Mouse (Mus musculus) kidney, postnatal 36 days (tissue): ENCODE data around the gene Klrb1f.
"Not testable (repeated sequence)": the region's sequence is repeated elsewhere in the genome, so short reads cannot be mapped to it uniquely, and the experiment has no call there.

Experiments used
- DNase-seq, 2 experiments: peaks; one replicate each; pipeline ENCODE4 v3.0.0; 2021 to 2022; ENCODE audit warnings: mixed read lengths in 2 of 2

Klrb1f gene

DNA sequence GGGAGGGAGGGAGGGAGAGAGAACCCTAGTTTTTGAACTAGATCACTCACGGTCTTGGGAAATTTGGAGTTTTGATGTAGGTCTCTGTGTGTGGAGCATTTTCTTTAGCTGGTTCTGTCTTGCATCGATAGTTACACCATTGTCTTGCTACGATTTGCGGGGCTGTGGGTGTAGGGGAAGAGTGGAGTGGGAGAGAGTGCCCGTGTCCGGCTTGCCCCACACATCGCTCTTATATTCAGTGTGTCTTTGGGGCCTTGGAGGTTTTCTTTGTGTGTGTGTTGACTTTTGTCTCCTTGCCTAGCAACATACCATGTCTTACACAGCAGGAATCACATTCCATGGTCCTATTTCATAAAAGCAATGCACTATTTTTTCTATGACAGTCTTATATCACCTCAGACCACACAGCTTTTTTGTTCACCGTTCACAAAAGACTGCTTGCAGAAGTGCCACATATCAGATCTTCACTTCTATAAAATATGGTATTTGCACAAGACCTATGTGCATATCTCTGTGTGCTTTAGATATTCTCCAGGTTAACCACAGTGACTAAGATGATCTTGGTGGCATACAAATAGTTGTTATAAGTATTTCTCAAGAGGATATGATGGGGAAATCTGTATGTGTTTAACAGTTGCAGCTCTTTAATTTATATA is 4.0 kb downstream of the Klrb1f start:
- DNase-seq, result no peak

DNA sequence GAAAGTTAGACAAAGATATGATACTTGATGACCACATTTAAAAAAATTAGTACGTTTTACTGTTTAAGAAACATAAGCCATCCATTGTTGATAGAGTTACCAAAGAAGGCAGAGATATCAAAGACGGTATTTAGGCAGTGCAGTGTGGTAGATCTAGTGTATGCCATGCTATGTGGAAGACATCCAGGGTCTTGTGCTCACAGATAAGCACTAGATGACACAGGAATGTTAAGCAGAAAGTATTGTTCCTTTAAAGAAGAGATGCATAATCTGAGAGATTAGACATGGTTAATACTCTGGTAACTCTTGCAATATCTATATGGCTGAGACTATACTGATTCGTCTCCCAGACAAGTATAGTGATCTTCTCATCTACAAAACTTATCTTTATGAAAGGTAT is 5.4 kb downstream of the Klrb1f start:
- DNase-seq, result no peak

DNA sequence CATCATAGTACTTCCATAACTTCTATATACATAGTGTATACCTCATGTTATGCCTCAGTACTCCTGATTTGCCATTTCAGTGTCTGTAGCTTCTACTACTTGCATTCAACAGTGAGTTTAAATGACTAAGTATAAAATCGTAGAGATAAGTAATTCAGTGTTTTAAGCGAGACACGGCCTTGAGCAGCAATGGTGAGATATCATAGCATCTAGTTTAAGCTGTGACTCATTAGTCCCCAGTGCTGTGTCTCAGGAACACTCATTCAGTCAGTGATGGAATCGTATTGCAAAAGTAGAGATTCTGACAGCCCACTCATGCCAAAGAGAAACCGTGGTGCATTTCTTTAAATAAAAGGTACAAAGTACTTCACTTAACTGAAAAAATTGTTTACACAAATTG is 6.0 kb downstream of the Klrb1f start:
- DNase-seq, result no peak

DNA sequence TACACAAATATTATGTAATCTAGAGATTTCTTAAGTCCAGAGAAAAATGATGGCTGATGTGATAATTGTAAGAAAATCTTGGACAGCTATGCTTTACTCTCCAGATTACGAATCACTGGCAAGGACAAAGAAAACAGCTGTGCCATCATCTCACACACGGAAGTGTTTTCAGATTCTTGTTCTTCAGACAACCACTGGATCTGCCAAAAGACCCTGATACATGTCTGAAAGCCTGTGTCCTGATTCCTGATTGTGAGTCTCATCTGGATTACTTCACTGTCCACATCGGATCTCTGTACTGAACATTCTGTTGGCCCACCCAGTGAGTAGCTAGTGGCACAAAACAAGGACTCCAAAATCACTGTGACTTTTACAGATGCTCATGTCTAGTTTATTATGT is 10.5 kb downstream of the Klrb1f start:
- no peak for DNase-seq

DNA sequence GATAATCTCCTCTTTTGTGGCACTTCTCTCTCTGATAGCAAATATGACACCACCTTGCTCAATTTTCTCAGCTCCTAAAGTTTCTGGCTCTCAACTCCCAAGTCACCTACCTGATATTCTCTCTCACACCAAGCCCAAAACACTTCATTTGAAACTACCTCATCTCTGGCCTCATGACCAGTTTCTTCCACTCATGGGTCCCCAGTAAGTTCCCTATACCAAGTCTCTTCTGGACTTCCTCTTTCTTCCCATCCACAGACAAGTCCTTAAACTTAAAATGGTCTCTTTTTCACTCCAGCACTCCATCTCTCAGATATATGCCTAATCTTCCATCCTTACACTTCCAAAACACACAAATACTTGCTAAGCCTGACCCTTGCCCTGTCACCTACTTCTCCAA is 12.3 kb downstream of the Klrb1f start:
- DNase-seq, result no peak

DNA sequence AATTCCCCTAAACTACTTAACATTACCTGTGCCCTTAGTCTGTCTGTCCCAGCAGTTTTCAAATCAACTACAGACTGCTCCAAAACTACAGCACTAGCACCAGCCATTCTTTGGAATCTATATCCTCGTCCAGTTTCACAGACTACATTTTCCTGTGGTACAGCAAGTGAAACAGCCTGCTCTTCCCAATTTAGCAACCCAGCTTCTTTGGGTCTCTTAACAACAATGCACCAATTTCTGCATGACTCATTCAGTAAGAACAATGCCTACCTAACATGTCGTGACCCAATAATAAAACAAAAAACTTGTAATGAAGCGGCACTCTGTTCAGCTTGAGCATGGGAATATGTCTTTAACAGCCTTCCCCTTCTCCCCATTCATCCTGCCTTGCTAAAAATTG is 19.7 kb downstream of the Klrb1f start:
- DNase-seq, result no peak

DNA sequence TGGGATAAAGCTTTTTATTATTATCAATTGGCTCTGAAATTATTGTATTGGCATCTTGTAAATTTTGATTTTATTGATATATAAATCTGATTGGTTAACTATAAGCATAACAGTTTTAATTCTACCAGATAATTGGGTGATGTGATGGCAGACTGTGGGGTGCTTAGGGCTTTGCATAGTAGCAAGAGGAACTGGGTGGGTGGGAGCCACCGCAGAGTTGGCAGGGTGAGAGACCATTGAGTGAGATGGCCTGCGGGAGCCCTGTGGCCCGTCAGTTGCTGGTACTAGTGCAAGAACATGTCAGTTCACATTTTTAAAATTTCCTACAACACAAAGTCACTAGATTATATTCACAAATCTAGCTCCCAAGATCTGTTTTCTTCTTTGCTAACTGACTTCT is 20.2 kb downstream of the Klrb1f start:
- DNase-seq, result no peak

DNA sequence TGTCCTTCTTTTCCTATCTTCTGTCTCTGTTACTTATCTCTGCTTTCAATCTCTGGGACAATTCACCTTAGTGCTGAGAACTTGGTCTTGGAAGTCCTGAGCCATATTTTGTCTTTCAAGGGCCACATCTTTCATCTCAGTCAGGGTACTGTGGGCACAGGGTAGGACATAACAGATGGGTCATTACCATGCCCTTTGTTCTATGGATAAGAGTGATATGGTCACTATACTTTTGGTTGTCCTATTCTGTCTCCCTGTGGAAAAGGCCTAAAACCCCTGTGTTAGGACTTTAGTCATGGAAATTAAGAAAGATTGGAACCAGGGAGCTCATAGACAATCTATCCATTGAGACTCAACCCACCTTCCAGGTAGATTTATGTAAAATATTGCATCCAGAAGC is 20.8 kb downstream of the Klrb1f start:
- no peak for DNase-seq

DNA sequence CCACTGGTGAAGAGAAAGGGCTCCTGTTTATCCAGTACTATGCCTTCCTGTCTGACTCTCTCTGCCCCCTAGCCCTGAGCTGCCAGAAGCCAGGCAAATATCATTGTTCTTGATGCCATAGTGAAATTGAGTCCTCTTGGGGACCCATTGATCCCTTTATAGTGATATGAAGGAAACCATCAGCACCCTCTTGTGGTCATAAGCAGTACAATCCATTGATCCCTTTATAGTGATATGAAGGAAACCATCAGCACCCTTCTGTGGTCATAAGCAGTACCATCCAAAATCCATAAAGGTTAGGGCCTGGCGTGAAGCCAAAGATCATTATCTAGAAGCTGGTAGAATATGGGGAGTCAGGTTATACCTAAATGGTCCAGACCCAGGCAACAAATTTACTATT is 21.3 kb downstream of the Klrb1f start:
- DNase-seq, result peak; percentile 58 to 59

DNA sequence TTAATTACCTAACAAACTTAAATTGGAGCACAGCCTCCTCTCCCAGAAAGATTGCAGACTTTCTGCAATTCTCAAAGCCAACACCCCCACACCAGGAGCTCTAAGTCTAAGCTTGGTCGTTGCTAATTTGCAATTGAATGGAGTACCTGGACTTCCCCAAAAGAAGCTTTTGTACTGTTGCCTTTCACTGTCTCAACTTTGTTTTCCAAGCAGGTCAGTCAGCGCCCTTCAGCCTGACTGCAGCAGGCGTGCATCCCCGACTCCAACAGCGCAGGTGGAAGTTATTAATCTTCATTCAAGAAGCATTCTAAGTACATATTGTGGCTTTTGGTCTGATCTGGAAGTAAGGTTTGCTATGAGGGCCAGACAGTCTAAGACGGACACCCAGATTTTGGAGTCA is 39.4 kb downstream of the Klrb1f start:
- DNase-seq, result no peak

DNA sequence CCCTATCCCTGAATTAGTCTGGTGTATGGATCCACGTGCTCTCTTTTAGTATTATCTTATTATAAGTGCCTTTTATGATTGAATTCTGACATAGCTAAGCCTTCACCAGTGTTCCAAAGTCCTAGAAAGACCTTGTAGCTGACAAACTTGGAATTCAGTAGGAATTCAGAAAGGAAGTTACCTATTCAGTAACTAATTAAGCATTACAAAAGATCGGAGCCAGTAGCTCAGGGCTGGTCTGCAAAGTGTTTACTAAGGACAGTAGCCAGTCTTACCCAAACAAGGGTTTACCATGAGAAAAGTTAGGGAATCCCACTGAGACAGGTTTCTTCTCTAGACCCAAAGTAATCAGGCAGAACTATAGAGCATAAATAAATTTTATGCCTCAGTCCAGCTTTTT is 40.3 kb downstream of the Klrb1f start:
- DNase-seq, result not testable (repeated sequence)

DNA sequence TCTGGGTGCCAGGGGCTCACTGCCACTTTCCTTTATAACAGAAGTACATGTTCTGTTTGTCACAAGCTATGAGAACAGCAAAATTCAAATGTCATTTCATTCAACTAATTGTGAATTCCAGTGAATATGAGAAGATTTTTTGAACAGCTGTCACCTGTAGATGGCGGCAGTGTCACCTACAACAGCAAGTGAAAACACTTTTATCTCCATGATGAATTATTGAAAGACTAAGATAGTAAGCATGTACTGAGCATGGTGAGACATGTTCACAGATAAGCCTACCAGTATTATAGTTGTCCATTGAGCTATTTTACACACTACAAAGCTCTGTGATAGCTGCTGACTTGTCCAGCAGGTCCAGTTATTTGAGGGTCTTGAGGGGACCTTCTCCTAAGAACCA is 42.5 kb downstream of the Klrb1f start:
- peak; percentile 51 to 80 for DNase-seq

DNA sequence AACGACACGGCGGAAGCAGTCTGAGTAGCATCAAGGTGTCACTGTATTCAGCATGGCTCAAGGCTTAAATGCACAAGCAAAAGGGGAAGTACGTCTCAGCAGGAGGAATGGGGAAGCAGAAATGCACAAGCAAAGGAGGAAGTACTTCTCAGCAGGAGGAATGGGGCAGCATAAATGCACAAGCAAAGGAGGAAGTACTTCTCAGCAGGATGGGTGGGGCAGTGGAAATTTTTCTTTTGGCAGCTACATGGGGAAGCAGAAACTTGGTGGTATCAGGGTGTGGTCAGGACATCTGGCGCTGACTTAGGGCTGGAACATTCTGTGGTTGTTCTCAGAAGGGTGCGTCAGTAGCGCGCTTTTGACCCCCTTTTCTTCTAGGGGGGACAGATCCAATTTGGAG is 42.9 kb downstream of the Klrb1f start:
- not testable (repeated sequence) for DNase-seq

DNA sequence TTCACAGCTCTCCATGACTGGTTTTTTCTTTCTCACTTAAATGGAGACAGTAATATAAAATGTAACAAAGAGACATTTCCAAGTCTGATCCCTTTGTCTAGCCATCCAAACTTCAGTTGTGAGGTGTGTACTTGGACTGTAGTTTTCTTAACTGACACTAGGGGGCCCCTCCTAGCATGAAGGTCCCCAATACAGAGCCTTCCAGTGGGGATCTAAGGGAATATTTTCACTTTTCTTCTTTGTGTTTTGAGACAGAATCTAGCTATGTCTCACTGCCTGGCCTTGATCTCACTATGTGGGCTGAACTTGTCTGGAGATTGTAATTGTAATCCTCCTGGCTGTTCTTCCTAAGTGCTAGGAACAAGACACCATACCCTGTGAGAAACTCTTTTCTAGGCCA is 49.5 kb downstream of the Klrb1f start:
- DNase-seq, result peak; percentile 43 to 71

DNA sequence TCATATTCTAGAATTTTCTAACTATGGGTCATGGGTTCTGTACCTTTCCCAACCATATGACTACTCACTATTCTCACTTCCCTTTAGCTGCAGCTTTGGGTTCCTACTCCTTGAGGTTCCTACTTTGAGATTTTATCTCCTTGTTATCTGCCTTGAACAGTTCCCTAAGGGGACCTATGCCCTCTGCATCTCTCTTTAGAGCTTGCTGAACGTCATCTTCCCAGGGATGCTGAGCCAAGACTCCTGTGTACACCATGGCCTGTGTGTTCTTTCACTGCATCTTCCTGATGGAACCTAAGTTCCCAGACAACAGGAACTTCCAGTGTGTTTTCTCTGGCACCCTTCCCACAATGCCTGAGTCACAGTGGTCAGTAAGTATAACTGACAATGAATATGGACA is 52.2 kb downstream of the Klrb1f start:
- peak; percentile 63 to 76 for DNase-seq

DNA sequence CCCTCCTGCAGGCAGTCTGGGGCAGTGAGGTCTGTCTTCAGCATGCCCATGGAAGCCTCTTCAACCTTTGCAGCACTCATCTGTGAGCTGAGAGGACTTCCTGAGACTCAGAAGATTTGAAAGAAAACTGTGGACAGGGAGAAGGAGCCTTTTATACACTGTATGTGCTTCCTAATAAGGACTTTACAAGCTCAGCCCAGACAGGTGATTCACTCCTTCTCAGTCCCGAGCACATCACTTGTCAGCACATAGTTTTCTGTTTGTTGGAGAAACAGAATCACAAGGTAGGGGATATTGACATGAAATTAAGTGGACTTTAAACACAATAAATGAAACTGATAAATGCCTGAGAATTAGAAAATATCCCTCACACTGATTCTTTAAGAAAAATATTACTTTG is 55.1 kb downstream of the Klrb1f start, which contains the start of gene Clec2e:
Gene Clec2e, minus strand, starts transcription at position 120 of the 400 bp plus-strand sequence.
- not testable (repeated sequence) for DNase-seq

DNA sequence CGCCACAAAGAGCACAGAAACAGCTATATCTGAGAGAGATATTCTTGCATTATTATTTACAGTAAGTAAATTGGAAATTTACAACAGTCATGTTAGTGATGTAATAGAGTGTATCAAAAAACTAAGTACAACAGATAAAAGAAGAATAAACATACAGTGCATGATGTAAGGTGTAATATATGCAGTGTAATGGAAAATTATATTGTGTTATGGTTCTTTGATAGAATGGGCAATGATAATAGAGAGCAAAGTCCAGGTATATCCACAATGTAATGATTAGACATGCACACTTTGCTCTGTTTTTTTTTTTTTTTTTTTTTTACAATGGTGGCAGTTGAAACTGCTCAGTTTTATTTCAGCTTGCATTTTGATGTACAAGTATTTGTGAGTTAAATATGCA is 55.9 kb downstream of the Klrb1f start:
- DNase-seq, result no peak

DNA sequence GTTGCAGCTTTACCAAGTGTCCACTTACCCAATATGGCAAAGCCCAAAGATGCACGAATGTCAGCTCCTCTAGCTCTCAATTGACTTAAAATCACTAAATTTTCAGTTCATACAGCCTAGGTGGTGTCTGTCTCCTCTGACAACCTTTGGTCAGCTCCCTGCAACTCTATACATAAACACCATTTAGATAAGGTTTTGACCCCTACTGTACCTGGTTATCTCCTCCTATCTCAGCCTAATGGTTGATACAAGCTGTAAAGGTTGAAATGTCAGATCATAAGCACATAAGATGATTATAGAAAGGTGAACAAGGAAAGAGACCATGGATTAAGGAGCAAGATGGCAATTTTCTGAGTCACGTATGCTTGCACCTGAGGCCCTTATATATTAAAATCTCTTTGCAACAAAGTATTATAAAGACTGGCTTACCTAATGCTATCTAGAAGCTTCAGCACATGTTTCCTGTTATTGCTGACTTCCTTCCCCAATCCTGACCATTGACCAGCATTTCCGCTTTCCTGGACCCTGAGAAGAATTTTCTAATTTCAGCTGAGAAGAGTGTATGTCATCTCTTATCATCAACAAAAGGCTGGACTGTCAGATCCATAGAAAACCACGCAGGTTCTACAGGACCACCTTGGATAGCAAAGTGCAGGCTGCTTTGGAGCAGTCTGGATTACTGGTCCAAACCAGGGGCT is 57.3 kb downstream of the Klrb1f start:
- no peak for DNase-seq
